Mouse (Mus musculus) urinary bladder, postnatal 4 days (tissue): ENCODE data around the gene Arid5b.

ENCODE experiments used
- DNase-seq, 2 experiments: peaks; one replicate each; pipeline ENCODE4 v3.0.0; 2021 to 2022; ENCODE audit warnings: low spot score in 2 of 2

Gene Arid5b

DNA sequence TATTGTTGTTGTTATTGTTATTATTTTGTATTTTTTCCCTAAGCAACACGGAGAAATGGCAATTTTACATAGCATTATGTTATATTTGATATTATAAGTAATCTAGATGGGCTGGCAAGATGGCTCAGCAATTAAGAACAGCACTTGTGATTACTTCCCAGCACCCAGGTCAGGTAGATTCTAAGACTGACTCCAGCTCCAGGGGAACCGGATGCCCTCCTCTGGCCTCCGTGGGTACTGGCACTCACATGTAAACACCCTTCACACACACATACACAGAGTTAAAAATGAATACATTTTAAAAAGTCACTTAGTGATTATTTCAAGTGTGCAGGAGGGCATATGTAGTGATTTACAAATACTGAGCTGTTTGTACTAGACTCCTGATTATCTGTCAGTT is 190.8 kb downstream of the Arid5b start:
- DNase-seq: no peak

DNA sequence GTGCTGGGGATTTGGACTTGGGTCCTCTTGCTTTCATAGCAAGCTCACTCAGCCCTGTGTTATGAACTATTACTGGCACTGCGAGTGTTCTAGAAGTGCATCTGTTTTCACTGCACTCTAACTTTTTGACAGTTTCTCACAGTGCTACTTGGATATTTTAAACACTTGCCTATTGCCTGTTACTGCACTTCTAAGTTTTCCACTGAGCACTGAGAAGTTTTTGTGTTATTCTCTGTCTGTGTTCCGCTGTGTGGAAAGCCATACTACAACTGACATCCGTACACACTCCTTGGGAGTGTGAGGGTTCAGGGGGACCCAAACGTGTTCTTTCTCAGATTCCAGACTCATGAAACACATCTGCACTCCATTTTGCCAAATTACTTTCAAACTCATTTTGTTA is 191.6 kb downstream of the Arid5b start:
- no peak for DNase-seq

DNA sequence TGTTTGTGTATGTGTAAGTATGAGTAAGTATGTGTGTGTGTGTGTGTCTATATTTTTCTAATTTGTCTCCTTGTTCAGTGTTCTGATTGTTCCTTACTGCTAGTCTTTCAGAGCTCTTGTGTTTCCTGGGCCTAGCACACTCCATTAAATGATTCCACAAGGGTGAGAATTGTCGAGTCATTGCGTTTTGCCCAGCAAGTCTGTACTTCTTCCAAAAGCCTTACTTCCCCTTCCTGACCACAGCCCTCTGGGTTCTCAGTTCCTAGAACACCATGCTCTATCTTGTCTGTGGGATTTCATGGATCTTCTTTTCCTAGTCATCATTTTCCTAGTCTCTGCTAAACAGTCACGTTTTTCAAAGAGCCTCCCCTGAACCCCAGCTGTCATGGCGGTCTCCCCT is 193.0 kb downstream of the Arid5b start:
- no peak for DNase-seq

DNA sequence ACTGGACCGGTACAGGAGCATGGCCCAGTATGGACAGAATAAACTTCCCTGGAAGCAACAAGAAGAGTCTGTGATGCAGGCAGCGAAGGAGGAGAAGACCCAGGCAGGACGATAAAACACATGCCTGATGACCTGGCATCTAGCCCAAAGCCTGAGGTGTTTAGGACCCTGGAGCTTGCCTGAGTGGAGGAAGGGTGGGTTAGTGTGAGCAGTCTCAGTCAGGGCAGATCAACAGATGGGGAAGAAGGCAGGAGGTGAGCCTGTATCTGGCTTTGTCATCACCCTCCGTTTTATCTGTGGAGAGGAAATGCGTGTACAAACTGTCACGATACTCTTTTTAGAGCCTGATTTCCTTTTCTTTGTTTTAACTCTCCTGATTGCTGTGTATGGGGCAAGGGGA is 196.8 kb downstream of the Arid5b start:
- DNase-seq: no peak

DNA sequence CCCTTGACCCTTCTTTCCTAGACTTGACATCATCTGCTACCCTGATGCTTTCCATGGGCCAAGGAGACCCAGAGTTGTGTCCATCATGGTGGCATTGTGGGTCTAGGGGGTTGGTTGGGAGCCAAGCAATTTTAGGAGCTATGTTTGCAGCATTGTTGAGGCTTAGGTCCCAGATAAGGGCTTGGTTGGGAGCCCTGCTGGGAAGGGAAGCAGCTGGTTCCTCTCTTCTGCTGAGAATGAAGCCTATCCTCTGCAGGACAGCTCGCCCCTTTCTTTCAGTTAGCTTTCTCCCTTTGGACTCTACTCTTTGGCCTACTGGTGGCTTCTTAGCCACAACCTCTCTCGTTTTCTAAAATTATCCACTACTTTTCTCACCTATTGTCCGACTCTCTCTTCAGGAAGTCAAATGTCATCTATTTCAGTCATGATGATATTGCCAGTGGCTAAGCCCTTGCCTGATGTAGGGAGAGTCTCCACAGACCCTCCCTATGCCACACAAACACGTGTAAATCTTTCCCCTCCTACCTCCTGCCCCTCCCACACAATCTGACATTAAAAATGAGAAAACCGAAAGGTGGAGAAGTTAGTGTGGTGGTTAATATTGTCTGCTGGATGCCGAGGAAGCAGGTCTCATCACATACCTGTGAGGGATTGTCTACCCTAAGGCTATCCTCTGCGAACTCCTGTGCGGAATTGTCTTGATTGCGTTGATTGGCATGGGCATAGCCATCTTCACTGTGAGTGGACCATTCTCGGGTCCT is 198.4 kb downstream of the Arid5b start:
- no peak for DNase-seq

DNA sequence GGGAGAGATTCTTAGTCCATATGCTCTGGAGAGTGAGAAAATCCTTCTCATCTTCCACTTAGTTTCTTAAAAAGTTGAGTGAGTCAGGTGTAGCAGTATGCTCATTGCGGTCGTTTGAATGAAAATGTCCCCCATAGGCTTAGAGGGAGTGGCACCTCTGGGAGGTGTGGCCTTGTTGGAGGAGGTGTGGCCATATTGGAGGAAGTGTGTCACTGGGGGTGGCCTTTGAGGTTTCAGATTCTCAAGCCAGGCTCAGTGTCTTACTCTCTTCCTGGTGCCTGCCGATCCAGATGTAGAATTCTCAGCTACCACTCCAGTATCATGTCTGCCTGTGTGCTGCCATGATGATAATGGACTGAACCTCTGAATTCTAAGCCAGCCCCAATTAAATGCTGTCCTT is 199.8 kb downstream of the Arid5b start:
- DNase-seq: no peak

DNA sequence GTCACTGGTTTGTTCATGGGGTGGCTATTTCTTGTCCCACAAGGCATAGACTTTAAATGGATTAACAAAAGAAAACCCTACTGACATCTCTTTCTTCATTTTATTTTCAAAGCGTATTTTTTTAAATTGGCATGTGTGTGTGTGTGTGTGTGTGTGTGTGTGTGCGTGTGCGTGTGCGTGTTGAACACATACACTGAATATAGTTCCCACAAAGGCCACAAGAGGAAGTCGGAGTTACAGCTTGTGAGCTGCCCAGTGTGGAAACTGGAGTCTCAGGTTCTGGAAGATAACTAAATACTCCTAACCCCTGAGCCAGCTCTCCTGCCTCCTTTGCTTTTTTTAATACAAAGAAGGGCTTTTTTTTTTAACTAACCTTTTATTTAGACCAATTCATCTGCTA is 203.4 kb downstream of the Arid5b start:
- DNase-seq: no peak

DNA sequence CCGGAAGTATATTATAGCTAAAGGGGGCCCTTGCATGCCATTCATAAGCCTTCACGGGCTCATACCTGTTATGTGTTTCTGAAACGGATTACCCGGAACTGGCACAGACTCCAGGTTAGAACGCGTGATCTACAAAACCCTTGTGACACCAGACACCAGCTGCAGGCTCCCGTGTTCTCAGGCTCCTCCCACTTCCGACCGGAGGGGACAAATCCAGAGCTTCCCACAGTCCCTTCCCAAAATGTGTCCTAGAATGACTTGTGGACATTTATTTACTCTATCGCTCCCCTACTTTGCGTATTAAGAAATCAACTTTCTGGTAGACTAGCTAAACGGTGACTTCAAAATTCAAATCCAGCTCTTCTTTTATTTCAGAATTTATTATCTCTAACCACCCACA is 204.2 kb downstream of the Arid5b start:
- no peak for DNase-seq

DNA sequence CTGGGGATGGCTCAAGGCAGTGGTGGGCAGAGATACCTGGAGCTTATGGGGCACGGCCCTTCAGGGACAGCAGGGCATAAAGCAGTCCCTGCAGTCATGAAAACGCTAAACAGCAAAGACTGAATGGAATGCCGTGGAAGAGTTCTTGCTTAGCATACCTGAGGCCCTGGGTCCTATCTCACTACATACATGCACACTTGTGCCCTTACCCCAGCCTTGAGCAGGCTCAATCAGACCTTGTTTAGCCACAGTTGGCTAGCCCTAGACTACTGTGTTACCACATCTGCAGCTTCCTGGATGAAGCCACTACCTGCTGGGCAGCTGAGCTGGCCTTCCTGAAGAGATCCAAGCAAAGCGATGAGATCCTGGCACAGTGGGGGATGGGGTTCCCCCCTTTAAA is 205.9 kb downstream of the Arid5b start:
- no peak for DNase-seq

DNA sequence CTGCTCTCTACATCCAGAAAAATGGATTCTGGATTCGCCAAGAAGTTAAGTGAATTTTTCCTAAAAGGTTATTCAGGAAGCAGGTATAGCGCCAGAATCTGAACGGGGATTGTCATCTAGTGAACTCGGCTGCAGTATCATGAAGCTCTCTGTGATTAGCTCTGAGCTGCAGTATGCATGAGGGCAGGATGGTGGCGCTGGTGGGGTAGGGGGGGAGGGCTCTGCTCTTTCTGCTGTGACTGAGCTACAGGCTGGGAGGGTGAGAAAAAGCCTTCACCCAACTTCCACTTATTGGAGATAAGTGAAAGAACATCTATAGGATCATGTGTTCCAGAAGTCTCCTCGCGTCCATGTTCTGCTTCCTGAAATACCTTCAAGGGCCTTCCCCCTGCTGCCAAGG is 207.5 kb downstream of the Arid5b start:
- no peak for DNase-seq

DNA sequence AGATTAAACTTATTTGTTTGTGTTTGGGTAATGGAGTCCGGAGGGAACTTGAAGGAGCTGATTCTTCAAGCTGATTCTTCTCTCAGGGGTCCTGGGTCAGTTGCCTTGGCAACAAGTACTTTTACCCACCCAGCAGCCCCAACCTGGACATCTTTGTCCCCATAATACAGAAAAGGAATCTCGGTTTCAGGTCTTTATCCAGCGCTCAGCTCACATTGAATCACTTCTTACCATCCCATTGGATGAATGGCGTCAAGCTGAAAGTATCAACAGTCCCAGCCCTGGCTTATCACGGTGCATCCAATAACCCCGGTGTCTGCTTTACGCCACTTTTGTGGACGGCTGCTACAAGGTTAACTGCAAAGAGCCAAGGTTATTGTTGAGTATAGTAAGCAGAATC is 210.1 kb downstream of the Arid5b start:
- DNase-seq: no peak

DNA sequence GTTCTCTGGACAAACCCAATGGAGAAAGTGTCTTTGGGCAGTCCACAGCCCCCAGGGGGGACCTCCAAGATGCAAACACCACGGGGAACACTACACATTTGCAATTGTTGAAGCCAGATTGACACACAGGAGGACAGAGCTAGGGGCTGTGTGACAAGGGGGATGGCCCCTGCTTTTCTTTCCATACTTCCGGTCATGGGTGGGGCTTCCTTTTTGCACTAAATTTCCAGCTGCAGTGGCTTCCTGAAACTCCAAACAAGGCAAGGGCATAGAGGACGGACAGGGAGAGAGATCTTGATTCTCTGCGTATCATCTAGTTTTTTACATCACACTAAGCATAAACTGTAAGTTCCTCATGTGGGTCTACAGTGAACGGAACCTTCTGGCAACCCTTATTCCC is 210.6 kb downstream of the Arid5b start:
- DNase-seq: no peak

DNA sequence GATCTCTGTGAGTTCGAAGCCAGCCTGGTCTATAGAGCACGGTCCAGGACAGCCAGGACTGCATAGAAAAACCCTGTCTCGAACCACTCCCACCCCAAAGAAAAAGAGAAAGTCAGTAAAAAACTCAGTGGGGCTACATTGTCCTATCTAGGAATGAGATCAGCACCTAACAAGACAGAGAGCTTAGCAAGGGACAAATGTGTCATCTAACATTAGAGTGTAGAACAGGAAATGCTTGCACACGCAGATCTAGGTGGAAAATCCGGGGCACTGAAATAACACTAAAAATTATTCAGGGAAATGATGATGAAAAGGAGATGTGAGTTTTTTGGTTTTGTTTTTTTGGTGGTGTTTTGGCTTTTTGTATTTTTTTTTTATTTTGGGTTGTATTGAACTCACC is 212.4 kb downstream of the Arid5b start:
- peak in 1 of 2 experiments; percentile 9 for DNase-seq

DNA sequence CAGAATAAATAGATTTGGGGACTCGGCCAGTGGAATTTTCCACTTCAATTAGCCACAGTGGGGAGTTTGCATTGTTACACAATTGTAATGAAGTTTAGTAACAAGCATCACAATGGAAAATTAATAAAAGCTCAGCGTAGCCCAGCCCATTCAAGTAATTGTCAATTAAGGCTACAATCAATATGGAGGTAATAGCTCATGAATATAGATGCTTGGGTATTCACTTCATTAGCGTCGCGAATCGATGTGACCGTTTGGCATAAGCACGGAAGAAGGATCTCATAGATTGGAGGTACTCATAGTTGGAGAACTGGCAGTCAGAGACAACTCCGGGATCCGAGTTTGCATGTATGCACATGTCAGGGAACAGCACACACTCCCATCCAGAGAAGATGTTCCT is 214.0 kb downstream of the Arid5b start:
- peak in 1 of 2 experiments; percentile 3 for DNase-seq

DNA sequence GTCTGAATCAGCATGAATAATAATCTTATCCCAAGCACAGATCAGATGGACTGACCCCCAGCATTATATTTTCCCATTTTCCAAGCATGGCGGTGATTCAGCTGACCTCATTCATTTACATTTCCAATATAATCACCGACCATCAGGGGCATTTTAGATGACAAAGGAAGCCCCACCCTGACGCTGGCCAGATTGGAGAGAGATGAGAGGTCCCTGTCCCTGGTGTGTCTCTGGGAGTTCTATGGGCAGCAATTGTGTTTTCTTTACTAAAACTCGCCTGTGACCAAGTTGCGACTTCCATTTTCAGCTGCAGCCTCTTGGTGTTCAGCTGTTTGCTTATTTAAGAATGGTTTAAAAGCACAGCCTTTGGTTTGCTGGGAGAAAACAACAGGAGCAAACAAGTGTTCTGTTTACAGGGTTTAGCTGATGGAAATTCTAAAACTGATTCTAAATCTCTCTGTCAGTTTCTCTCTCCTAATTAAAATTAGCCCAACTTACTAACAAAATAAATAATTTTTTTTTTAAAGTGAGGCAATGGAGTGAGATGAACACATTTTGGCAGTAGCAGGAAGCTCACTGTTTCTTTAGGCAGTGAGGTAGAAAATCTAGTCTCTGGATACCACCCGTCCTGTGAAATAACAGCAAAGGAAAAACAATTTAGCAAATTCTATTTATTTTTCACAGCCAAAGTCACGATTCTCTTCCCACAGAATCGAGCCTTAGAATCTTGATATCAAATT is 214.6 kb downstream of the Arid5b start:
- DNase-seq: no peak

DNA sequence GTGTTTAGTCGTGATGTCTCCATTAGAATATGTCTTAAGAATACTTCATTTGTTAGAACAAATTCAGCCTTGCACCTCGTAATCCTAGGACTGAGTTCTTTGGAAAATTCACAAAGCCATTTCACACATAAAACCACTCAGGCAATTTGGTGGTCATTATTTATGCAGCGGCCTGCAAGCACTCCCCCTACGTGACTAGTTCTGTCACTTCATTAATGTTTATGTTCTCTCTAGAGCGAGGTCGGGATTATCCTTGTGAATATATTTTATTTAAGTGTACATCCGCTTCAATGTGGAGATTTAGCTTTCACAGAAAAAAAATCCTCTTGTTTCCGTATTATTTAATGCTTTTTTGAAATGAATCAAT is 217.3 kb downstream of the Arid5b start:
- no peak for DNase-seq

DNA sequence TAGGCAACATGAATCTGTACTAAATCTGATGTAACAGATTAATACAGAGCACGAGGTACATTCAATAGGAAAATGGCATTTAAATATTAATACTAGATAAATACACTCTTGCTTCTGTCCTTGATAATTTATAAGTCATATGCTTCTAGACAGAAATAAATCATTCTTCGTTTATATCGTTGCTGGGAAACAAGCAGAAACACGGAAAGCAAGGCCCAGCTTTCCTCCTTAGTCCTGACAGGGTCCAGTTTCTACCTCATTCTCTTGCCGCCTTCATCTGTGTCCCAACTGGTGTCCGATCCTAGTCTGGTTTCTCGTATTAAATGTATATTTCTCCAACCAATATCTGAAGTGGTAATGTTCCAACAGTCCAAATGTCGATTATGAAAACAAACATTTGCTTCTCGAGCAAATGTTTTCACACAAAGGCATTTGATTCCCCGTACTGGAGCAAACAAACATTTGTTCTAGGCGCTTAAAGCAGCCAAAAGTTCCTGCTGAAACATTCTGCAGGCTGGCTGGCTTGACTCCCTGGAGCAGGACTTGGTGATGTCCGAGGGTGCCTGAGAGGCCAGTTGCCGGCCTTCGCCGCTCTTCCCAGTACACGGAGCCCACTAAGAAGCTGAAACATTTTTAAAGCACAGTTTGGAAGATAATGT is 217.8 kb downstream of the Arid5b start:
- DNase-seq: peak in 1 of 2 experiments; percentile 29

DNA sequence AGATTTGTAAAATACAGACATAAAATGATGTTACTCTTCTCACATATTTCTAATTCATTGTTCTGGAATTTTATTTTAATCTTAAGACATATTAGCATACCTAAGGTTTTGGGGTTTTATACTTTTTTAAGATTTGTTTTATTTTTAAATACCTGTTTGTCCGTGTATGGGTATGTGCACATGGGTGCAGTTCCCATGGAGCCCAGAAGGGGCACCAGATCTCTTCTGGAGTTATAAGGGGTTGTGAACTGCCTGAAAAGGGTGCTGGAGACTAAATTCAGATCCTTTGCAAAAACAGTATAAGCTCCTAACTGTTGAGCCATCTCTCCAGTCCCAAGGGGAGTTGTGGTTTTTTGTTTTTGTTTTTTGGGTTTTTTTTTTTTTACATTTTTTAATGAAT is 220.2 kb downstream of the Arid5b start:
- DNase-seq: no peak

DNA sequence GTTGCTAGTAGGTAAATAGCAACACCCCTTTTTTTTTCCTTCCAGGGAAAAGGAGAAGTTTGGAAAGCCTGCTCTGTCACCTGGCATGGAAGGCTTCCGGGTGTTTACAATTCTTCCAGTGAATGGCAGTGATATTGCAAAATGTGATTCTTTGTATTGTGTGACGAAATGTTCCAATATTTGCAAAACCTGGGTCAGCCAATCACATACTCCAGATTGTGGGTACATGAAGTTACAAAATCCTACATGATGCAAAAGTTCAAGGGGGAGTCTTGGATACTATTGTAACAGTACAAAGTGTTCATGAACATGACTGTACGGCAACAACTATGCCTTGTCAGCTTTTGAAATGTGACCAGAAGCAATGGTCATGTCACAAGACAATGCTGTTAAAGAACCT is 220.7 kb downstream of the Arid5b start:
- no peak for DNase-seq

DNA sequence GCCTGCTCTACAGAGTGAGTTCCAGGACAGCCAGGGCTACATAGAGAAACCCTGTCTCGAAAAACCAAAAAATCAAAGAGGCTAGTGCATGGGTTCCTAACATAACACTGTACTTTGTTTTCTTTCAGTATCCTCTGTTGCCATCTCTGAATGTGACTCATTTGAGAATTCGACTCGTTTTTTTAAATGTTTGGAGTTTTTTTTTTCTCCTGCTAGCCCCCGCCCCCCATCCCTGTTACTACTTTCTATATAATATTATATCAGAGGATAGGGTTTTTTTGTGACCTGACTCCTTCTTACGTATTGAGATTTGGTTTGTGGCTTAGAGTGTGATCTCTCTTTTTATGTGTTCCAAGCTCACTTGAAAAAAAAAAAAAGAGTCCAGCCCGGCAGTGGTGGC is 223.8 kb downstream of the Arid5b start:
- DNase-seq: no peak

DNA sequence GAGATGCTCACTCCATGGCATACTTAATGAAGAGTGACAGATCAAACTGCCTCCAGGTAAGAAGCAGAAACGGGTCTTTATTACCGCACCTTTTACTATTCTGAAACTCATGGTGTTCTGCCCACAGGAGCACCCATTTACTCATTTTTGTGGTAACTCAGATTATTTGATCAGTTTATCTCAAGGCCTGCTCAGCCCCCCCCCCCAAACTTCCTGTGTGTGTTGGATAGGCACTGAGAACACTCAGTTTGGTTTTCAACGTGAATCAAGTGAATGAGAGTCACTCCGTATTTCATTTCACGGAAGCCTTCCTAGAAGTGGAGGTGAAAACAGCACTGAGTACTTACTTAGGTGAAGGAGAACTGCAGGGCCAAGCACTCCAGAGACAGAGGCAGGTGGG is 224.4 kb downstream of the Arid5b start:
- no peak for DNase-seq

DNA sequence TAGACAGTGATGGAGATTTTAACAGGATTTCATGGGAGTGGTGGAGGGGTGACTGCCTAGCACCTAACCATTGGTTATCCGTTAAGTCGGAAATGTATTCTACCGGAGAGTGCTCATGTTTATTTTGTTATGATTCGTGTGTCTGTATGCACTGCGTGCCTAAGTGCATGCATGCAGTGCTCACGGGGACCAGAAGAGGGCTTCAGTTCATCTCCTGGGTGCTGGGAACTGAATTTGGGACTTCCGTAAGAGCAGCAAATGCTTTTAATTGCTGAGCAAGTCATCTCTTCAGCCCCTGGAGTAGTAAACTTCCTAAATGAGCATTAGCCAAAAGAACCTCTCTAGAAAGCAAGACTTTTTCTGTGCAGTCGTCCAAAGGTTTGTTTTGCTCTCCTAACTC is 226.2 kb downstream of the Arid5b start:
- no peak for DNase-seq

DNA sequence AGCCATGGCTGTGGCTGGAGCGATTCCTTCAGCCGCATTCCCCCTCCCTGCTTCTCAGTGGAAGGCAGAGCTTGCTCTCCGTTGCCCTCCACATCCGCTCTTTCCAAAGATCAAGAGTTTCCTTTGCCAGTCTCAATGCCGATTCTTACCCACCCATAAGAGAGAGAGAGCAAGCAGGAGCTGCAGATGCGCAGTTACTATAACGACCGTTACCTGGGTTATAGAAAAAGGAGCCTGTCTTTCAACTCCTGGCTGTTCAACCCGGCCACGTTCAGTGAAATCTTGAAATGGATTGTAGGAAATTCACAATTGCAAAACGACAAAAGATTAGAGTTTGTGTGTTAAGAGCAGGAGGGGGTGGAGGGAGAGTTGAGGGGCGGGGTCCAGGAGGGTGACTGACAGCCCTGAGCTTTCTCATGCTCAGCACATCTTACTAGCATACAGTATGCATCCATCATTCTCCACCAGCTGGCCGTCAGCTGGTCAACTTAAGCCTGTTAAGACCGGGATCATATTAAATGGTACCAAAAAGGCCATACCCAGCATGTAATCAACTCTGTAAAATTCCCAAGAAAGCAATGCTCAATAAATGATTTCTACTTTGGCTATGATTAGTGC is 227.1 kb downstream of the Arid5b start:
- no peak for DNase-seq
